Mouse (Mus musculus) left cerebral cortex, postnatal 36 days (tissue): ENCODE measurements around the gene Mapkbp1. TPM values are rescaled to one million over a fixed set of nuclear protein-coding genes. Genes with fewer than 3 reads are reported as not detected.
A peak's percentile ranks its signal among the peaks of the same experiment; 100 is the strongest.

Source experiments
- DNase-seq, 2 experiments: peaks; one replicate each; pipeline ENCODE4 v3.0.0; 2021 to 2022; ENCODE audit warnings: low spot score in 2 of 2, mixed read lengths in 1 of 2
- intact Hi-C: fragments of 180-260 bp; cut with DNase I; formaldehyde crosslinking; loops from one replicate; pipeline ENCODE4 v1.15.1; 2025
- microRNA-seq: library from miRNA; unstranded; fragments of <30 nt; microRNA quantifications from one replicate; pipeline ENCODE4 v1.2.0, GENCODE M21; 2022
- total RNA-seq, 2 experiments: library from RNA; stranded (reverse); gene quantifications; 2 replicates each; pipeline ENCODE4 v1.2.3; 2021

Gene Mapkbp1
- total RNA-seq, 2 experiments from 2014 or later = 41.6 to 66.9 TPM

DNA sequence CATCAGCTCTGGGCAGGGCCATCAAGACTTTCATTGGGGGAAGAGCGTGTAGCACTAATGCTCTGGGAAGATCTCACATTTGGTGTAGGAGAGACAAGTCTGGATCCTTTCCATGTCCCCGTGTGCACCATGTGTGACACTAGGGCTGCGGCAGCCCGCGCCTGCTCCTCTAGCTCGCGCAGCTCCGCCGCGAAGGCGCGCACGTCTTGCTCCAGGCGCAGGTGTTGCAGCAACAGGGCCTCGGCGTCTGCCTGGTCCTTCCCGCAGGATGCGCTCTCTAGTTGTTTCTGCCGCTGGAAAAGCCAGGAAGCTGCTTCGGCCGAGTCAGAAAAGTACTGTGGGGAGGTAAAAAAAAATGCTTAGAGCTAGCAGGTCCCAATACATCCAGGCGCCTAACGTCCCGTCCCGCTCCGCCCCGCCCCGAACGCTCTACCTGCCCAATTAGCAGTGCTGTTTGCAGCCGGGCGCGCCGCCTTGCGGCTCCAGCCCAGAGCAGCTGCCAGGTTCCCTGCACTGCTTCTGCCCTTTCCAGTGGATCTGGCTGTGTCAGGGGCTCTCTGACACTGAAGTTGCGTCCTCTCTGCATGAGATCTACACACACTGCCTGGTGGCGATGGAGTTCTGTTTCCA is 103.7 kb downstream of the Mapkbp1 start:
- intact Hi-C loops = no loop called here
- peak; percentile 34 to 50 for DNase-seq

Small RNA genes within 50 kb of the gene (microRNA-seq; reads per million reads assigned to microRNA genes)
- gene Mir7665 = not detected

Other genes with a start within 250 kb of the Mapkbp1 start
- gene Itpka, start 230.4 kb upstream of the Mapkbp1 start, total RNA-seq = 100 to 1,000 TPM; 199 to 221 TPM
- 10 to 100 TPM; 18.8 to 23.4 TPM for gene Ltk, start 212.3 kb upstream of the Mapkbp1 start, total RNA-seq
- gene Rpap1, start 185.2 kb upstream of the Mapkbp1 start, total RNA-seq = 10 to 100 TPM; 19.4 to 20.6 TPM
- gene Tyro3, start 175.0 kb upstream of the Mapkbp1 start, total RNA-seq = 100 to 1,000 TPM; 191 to 198 TPM
- 10 to 100 TPM; 56.2 to 74.1 TPM for gene Mga, start 75.5 kb upstream of the Mapkbp1 start, total RNA-seq
- gene Jmjd7, start 54.8 kb downstream of the Mapkbp1 start, total RNA-seq = 1 to 10 TPM; 3.4 to 4.8 TPM
- under 1 TPM in 1 of 2 experiments, not detected in 1; 0.84 TPM for gene Gm28042, start 54.8 kb downstream of the Mapkbp1 start, total RNA-seq
- 1 to 10 TPM; 1.4 to 3.7 TPM for gene Pla2g4b, start 60.7 kb downstream of the Mapkbp1 start, total RNA-seq
- gene Ehd4, start 181.9 kb downstream of the Mapkbp1 start, total RNA-seq = 10 to 100 TPM; 11.3 to 12.9 TPM